ENCODE assay signal across 8 mouse cellular contexts in genomic region chr5:139324691-139325394, GRCm38 (mm10). TPM values are rescaled to one million over a fixed set of nuclear protein-coding genes. Genes with fewer than 3 reads are reported as not detected.
DNase-seq lines count a peak whose midpoint lies in the region; ATAC-seq and TF ChIP-seq lines count a peak whose summit lies in the region.

No protein-coding gene starts in this region.

- H3K4me3 ChIP-seq in CH12.LX (replicated peaks in 1 of 3; ENCODE audit: low read depth in 2 of 3, low read length in 2 of 3, poor library complexity in 1 of 3) = peak overlapping the region; percentile 68 to 97 (median 78)
- H3K4me3 ChIP-seq in embryonic facial prominence, embryonic 10.5 days = peak overlapping the region; percentile 75
- peak overlapping the region; percentile 60 for H3K4me3 ChIP-seq in hindbrain, embryonic 11.5 days (ENCODE audit: low read depth, low read length)
- peak overlapping the region; percentile 97 for H3K4me3 ChIP-seq in megakaryocyte, embryonic 14.5 days (replicated peaks)
- peak overlapping the region; percentile 69; the same call in 1 of the 2 replicates for H3K4me3 ChIP-seq in spleen, adult 2 months (ENCODE audit: extremely low read depth, insufficient read depth, insufficient read length)

- no peaks in the 10 kb centered on the region for H3K9me3 ChIP-seq in CH12.LX (replicated peaks; ENCODE audit: low read length)
- H3K9me3 ChIP-seq in embryonic facial prominence, embryonic 10.5 days = no peaks in the 10 kb centered on the region
- no peaks in the 10 kb centered on the region for H3K9me3 ChIP-seq in hindbrain, embryonic 11.5 days (ENCODE audit: control insufficient read depth, low read length)
- H3K9me3 ChIP-seq in megakaryocyte, embryonic 14.5 days = no peaks in the 10 kb centered on the region

- dilution Hi-C loops in CH12.LX (cut with MboI; ENCODE audit: extremely low pct_ligation_motif_present, extremely low pct_unique_long_range_greater_than_20kb, low sequenced_read_pairs) = no loop called here

- H3K27me3 ChIP-seq in CH12.LX (replicated peaks) = no peaks in the 10 kb centered on the region
- peaks cover 67% of the 10 kb centered on the region for H3K27me3 ChIP-seq in embryonic facial prominence, embryonic 10.5 days (replicated peaks; ENCODE audit: low read depth, poor library complexity, severe bottlenecking)
- H3K27me3 ChIP-seq in hindbrain, embryonic 11.5 days (ENCODE audit: control insufficient read depth, insufficient read depth, low read length) = peaks cover 27% of the 10 kb centered on the region
- peaks cover 5% of the 10 kb centered on the region for H3K27me3 ChIP-seq in megakaryocyte, embryonic 14.5 days (replicated peaks)
- no peaks in the 10 kb centered on the region for H3K27me3 ChIP-seq in spleen, adult 2 months (ENCODE audit: control insufficient read depth, insufficient read depth, low read length)

- peaks cover 0 to 5% of the 10 kb centered on the region in 2 experiments for H3K36me3 ChIP-seq in CH12.LX (replicated peaks in 1 of 2; ENCODE audit: control insufficient read depth in 1 of 2, insufficient read depth in 1 of 2, low read length in 1 of 2)
- H3K36me3 ChIP-seq in embryonic facial prominence, embryonic 10.5 days (replicated peaks) = no peaks in the 10 kb centered on the region
- H3K36me3 ChIP-seq in hindbrain, embryonic 11.5 days (ENCODE audit: control insufficient read depth, insufficient read depth, low read length) = no peaks in the 10 kb centered on the region
- H3K36me3 ChIP-seq in megakaryocyte, embryonic 14.5 days (replicated peaks; ENCODE audit: low read length) = peaks cover 28% of the 10 kb centered on the region
- no peaks in the 10 kb centered on the region for H3K36me3 ChIP-seq in spleen, adult 2 months (ENCODE audit: control insufficient read depth, insufficient read depth, low read length)

- TF ChIP-seq POLR2A in CH12.LX (IDR thresholded peaks at IDR 0.05; ENCODE audit: low read depth, low read length) = no peak
- TF ChIP-seq POLR2A in spleen, adult 2 months (IDR thresholded peaks at IDR 0.05; ENCODE audit: low read depth, low read length) = no peak

- peaks cover 21 to 51% of the 10 kb centered on the region in 2 experiments for H3K4me1 ChIP-seq in CH12.LX (ENCODE audit: control insufficient read depth in 1 of 2, insufficient read depth in 2 of 2)
- peaks cover 24% of the 10 kb centered on the region for H3K4me1 ChIP-seq in embryonic facial prominence, embryonic 10.5 days
- H3K4me1 ChIP-seq in hindbrain, embryonic 11.5 days (replicated peaks; ENCODE audit: control insufficient read depth, insufficient read depth, low read length) = 0 out of 2 replicates have a peak, but pooled peaks cover 5% of the 10 kb centered on the region
- H3K4me1 ChIP-seq in megakaryocyte, embryonic 14.5 days = peaks cover 71% of the 10 kb centered on the region
- peaks cover 2% of the 10 kb centered on the region; the same call in 1 of the 2 replicates for H3K4me1 ChIP-seq in spleen, adult 2 months (ENCODE audit: control insufficient read depth, insufficient read depth, insufficient read length)

- in situ Hi-C loops in CH12.LX (cut with MboI; ENCODE audit: low pct_ligation_motif_present, low pct_unique_long_range_greater_than_20kb, low sequenced_read_pairs) = loop anchor here (5.0 kb wide), 1 partner anchor 43 kb away; no protein-coding TSS in a partner anchor

- peak overlapping the region; percentile 76 for H3K4me2 ChIP-seq in CH12.LX (ENCODE audit: insufficient read depth, low read depth, poor library complexity, severe bottlenecking)
- peak overlapping the region; percentile 98 for H3K4me2 ChIP-seq in hindbrain, embryonic 11.5 days (replicated peaks; ENCODE audit: low read depth, low read length)

- WGBS in embryonic facial prominence, embryonic 10.5 days = 4% methylated on average over 62 of the region's 62 CpGs
- 3% methylated on average over 37 of the region's 62 CpGs for WGBS in hindbrain, embryonic 11.5 days
- 2% methylated on average over 55 of the region's 62 CpGs for WGBS in spleen, adult 2 months

- ATAC-seq in hindbrain, embryonic 11.5 days (ENCODE audit: low FRiP score) = peak; percentile 71

- peak; percentile 72 to 74 for DNase-seq in B cell, adult 2 months
- DNase-seq in CH12.LX (ENCODE audit: extremely low read depth) = peak; percentile 37
- peak; percentile 32 for DNase-seq in embryonic facial prominence, embryonic 10.5 days (ENCODE audit: low spot score)
- DNase-seq in hindbrain, embryonic 11.5 days (ENCODE audit: low spot score) = peak; percentile 18
- DNase-seq in left cerebral cortex, postnatal 36 days (ENCODE audit: low spot score in 2 of 2) = peak; percentile 59 to 70
- DNase-seq in spleen, adult 2 months (ENCODE audit: low read depth in 1 of 2, low spot score in 2 of 2) = peak in 1 of 2 experiments; percentile 62
- no peak for DNase-seq in ovary, adult 18-20 months (ENCODE audit: low spot score)

- peak overlapping the region; percentile 94 for H3K9ac ChIP-seq in CH12.LX (ENCODE audit: insufficient read depth, low read depth)
- peak overlapping the region; percentile 61 for H3K9ac ChIP-seq in hindbrain, embryonic 11.5 days (ENCODE audit: low read depth, low read length)

- H3K27ac ChIP-seq in CH12.LX (ENCODE audit: insufficient read depth, low read depth) = peak overlapping the region; percentile 76
- peak overlapping the region; percentile 54 for H3K27ac ChIP-seq in embryonic facial prominence, embryonic 10.5 days (replicated peaks)
- H3K27ac ChIP-seq in hindbrain, embryonic 11.5 days (ENCODE audit: low read depth, low read length) = no peak overlapping the region
- peak overlapping the region; percentile 50 for H3K27ac ChIP-seq in spleen, adult 2 months (ENCODE audit: insufficient read depth, low read length)

- TF ChIP-seq CTCF in CH12.LX (conservative IDR thresholded peaks at IDR 0.05 in 1 of 2, IDR thresholded peaks at IDR 0.05 in 1 of 2; ENCODE audit: low read depth in 2 of 2, low read length in 2 of 2) = no peak
- TF ChIP-seq CTCF in spleen, adult 2 months (IDR thresholded peaks at IDR 0.05; ENCODE audit: extremely low read depth, insufficient read depth, insufficient read length, insufficient replicate concordance) = no peak

- intact Hi-C loops in left cerebral cortex, postnatal 36 days (cut with DNase I) = loop anchor here (1.0 kb wide), 1 partner anchor 43 kb away; no protein-coding TSS in a partner anchor

- peaks cover 47% of the 10 kb centered on the region for H3K79me2 ChIP-seq in CH12.LX (replicated peaks; ENCODE audit: control insufficient read depth, extremely low read depth, insufficient read depth, poor library complexity, severe bottlenecking)

- no peak for TF ChIP-seq RAD21 in CH12.LX (IDR thresholded peaks at IDR 0.05; ENCODE audit: low read depth, low read length)

- no peak for TF ChIP-seq EP300 in CH12.LX (IDR thresholded peaks at IDR 0.05; ENCODE audit: low read length)

TF ChIP-seq in CH12.LX, 34 proteins besides CTCF, POLR2A, EP300 and RAD21 (continues in another document):
- TF ChIP-seq MYC (IDR thresholded peaks at IDR 0.05; ENCODE audit: low read depth, low read length) (peak; percentile 76; the same call in 1 of the 2 replicates), SMC3 (IDR thresholded peaks at IDR 0.05; ENCODE audit: low read depth, low read length) (peak; percentile 6; the same call in 1 of the 2 replicates), MEF2A (IDR thresholded peaks at IDR 0.05; ENCODE audit: borderline replicate concordance, low read depth, low read length) (no peak), MAX (IDR thresholded peaks at IDR 0.05; ENCODE audit: low read length) (peak; percentile 47; the same call in 1 of the 2 replicates), E2F4 (IDR thresholded peaks at IDR 0.05; ENCODE audit: insufficient replicate concordance, low read depth, low read length) (no peak)

RNA-seq across cellular contexts. Expression of gene Adap1, which starts 0.6 kb away (rescaled TPM):
- total RNA-seq in CH12.LX (2012; rRNA removed) = 73.2 and 93.9 TPM in 2 replicates
- total RNA-seq in CH12.LX (2014; rRNA removed) = 53.9 and 55.3 TPM in 2 replicates
- 61.8 and 70.7 TPM in 2 replicates for polyA plus RNA-seq in CH12.LX (2012; ENCODE audit: insufficient read length, low read depth)
- 0.51 and 0.54 TPM in 2 replicates for polyA plus RNA-seq in embryonic facial prominence, embryonic 10.5 days (2016; fragmentation: Nextera tagmentation; extraction: Ambion mirVana)
- 2.1 and 4.0 TPM in 2 replicates for polyA plus RNA-seq in hindbrain, embryonic 11.5 days (2014; fragmentation: Nextera tagmentation; extraction: Ambion mirVana)
- 100 to 1,000 TPM; 260 to 316 TPM for total RNA-seq in left cerebral cortex, postnatal 36 days (2021)
- polyA plus RNA-seq in megakaryocyte, embryonic 14.5 days (2012; ENCODE audit: insufficient read depth, low replicate concordance) = 25.6 and 59.2 TPM in 2 replicates
- polyA plus RNA-seq in spleen, adult 2 months (2012; rRNA removed) = 23.2 and 29.5 TPM in 2 replicates

RNA-seq across cellular contexts. Expression of gene Cox19, which starts 26.4 kb away (rescaled TPM):
- total RNA-seq in CH12.LX (2012; rRNA removed) = 30.1 and 38.8 TPM in 2 replicates
- total RNA-seq in CH12.LX (2014; rRNA removed) = 32.1 and 32.3 TPM in 2 replicates
- 70.1 and 74.0 TPM in 2 replicates for polyA plus RNA-seq in CH12.LX (2012; ENCODE audit: insufficient read length, low read depth)
- 116 and 122 TPM in 2 replicates for polyA plus RNA-seq in embryonic facial prominence, embryonic 10.5 days (2016; fragmentation: Nextera tagmentation; extraction: Ambion mirVana)
- polyA plus RNA-seq in hindbrain, embryonic 11.5 days (2014; fragmentation: Nextera tagmentation; extraction: Ambion mirVana) = 127 and 129 TPM in 2 replicates
- total RNA-seq in left cerebral cortex, postnatal 36 days (2021) = 10 to 100 TPM; 65.7 to 74.4 TPM
- polyA plus RNA-seq in megakaryocyte, embryonic 14.5 days (2012; ENCODE audit: insufficient read depth, low replicate concordance) = 51.4 and 67.9 TPM in 2 replicates
- 27.2 and 36.2 TPM in 2 replicates for polyA plus RNA-seq in spleen, adult 2 months (2012; rRNA removed)

RNA-seq across cellular contexts. Expression of gene Cyp2w1, which starts 27.6 kb away (rescaled TPM):
- total RNA-seq in CH12.LX (2012; rRNA removed) = not detected in 2 replicates
- not detected in 2 replicates for total RNA-seq in CH12.LX (2014; rRNA removed)
- not detected in 2 replicates for polyA plus RNA-seq in CH12.LX (2012; ENCODE audit: insufficient read length, low read depth)
- not detected in 2 replicates for polyA plus RNA-seq in embryonic facial prominence, embryonic 10.5 days (2016; fragmentation: Nextera tagmentation; extraction: Ambion mirVana)
- polyA plus RNA-seq in hindbrain, embryonic 11.5 days (2014; fragmentation: Nextera tagmentation; extraction: Ambion mirVana) = not detected in 2 replicates
- total RNA-seq in left cerebral cortex, postnatal 36 days (2021) = not detected
- polyA plus RNA-seq in megakaryocyte, embryonic 14.5 days (2012; ENCODE audit: insufficient read depth, low replicate concordance) = not detected in 2 replicates
- polyA plus RNA-seq in spleen, adult 2 months (2012; rRNA removed) = not detected in 2 replicates

RNA-seq across cellular contexts. Expression of gene Gpr146, which starts 52.7 kb away (rescaled TPM):
- total RNA-seq in CH12.LX (2012; rRNA removed) = 0.08 and 0.13 TPM in 2 replicates
- not detected in 2 replicates for total RNA-seq in CH12.LX (2014; rRNA removed)
- polyA plus RNA-seq in CH12.LX (2012; ENCODE audit: insufficient read length, low read depth) = not detected in 2 replicates
- polyA plus RNA-seq in embryonic facial prominence, embryonic 10.5 days (2016; fragmentation: Nextera tagmentation; extraction: Ambion mirVana) = 1.7 and 2.5 TPM in 2 replicates
- 1.8 TPM in 2 replicates for polyA plus RNA-seq in hindbrain, embryonic 11.5 days (2014; fragmentation: Nextera tagmentation; extraction: Ambion mirVana)
- total RNA-seq in left cerebral cortex, postnatal 36 days (2021) = 10 to 100 TPM; 13.5 to 14.0 TPM
- polyA plus RNA-seq in megakaryocyte, embryonic 14.5 days (2012; ENCODE audit: insufficient read depth, low replicate concordance) = 54.8 and 69.9 TPM in 2 replicates
- polyA plus RNA-seq in spleen, adult 2 months (2012; rRNA removed) = 32.2 and 36.3 TPM in 2 replicates
